Mouse (Mus musculus) heart, postnatal 0 days (tissue): ENCODE measurements at regions not wholly inside any gene's neighbourhood (a gene's known extent, or its start where the extent isn't known, plus 50 kb on each side); places are given as distances from the start of the nearest gene placed in this dataset.

Source experiments
- ATAC-seq: fragments of 200-750 bp; cut with Nextera tagmentation; 2 replicates; pipeline ENCODE4 v1.8.0; 2017; ENCODE audit warnings: low read depth, moderate number of reproducible peaks, moderate library complexity; ENCODE audit not compliant: insufficient read depth
- DNase-seq: peaks from one replicate; pipeline ENCODE4 v3.0.0-alpha.2; 2016; ENCODE audit warnings: low spot score
- H3K27ac ChIP-seq: fragments of 300-500 bp; sonication (generic); 2 replicates; pipeline ENCODE4 v1.5.1; 2014; ENCODE audit warnings: low read depth, mild to moderate bottlenecking
- H3K27me3 ChIP-seq: fragments of 300-500 bp; sonication (generic); 2 replicates; pipeline ENCODE4 v1.6.1; 2014; ENCODE audit warnings: low read length, mixed read lengths; ENCODE audit not compliant: control insufficient read depth, insufficient read depth
- H3K36me3 ChIP-seq: fragments of 300-500 bp; sonication (generic); replicated peaks from 2 replicates; pipeline ENCODE4 v1.6.1; 2014; ENCODE audit warnings: low read length, mixed read lengths; ENCODE audit not compliant: control insufficient read depth, insufficient read depth
- H3K4me1 ChIP-seq: fragments of 300-500 bp; sonication (generic); 2 replicates; pipeline ENCODE4 v1.6.1; 2014; ENCODE audit warnings: antibody characterized with exemption; ENCODE audit not compliant: control insufficient read depth, insufficient read depth
- H3K4me2 ChIP-seq: fragments of 300-500 bp; sonication (generic); 2 replicates; pipeline ENCODE4 v1.6.1; 2014; ENCODE audit warnings: low read depth, mild to moderate bottlenecking, low read length, moderate library complexity
- H3K4me3 ChIP-seq: fragments of 300-500 bp; sonication (generic); 2 replicates; pipeline ENCODE4 v1.5.1; 2014; ENCODE audit warnings: low read depth, low read length
- H3K9ac ChIP-seq: fragments of 300-500 bp; sonication (generic); replicated peaks from 2 replicates; pipeline ENCODE4 v1.6.1; 2014; ENCODE audit warnings: low read depth, low read length, mixed read lengths
- H3K9me3 ChIP-seq: fragments of 300-500 bp; sonication (generic); replicated peaks from 2 replicates; pipeline ENCODE4 v1.6.1; 2016; ENCODE audit warnings: low read length; ENCODE audit not compliant: control insufficient read depth
- CTCF ChIP-seq: IDR thresholded peaks from 2 replicates; pipeline ENCODE4 v1.5.1; 2016; ENCODE audit warnings: antibody characterized with exemption, control low read depth, low read depth
- EP300 ChIP-seq: IDR thresholded peaks from 2 replicates; pipeline ENCODE4 v1.6.1; 2016; ENCODE audit warnings: antibody characterized with exemption, low read depth
- WGBS: fragments of 180-500 bp; shearing (Covaris S2); extraction: QIAGEN DNeasy Blood & Tissue Kit; methylation state at CpG from one replicate; pipeline ENCODE4 v1.1.7; 2014; 5-methylcytosine and 5-hydroxymethylcytosine counted together

GRCm38 (mm10) chr3:151893421-151894235 lies 56.2 kb upstream of the Ptgfr start:
- 67% methylated on average over 11 of the region's 11 CpGs for WGBS
- Histone ChIP-seq H3K27me3 (no peaks in the 10 kb centered on the region), H3K9ac (no peak overlapping the region), H3K4me2 (no peak overlapping the region), H3K4me1 (peaks cover 18% of the 10 kb centered on the region), H3K4me3 (no peak overlapping the region), H3K36me3 (no peaks in the 10 kb centered on the region), H3K27ac (no peak overlapping the region), H3K9me3 (no peaks in the 10 kb centered on the region)
- no peak for TF ChIP-seq CTCF
- TF ChIP-seq EP300, result no peak
- ATAC-seq (no peak), DNase-seq (no peak)

- DNase-seq, result peak; percentile 44
- WGBS, result 8% methylated on average over 6 of the region's 6 CpGs
- Histone ChIP-seq H3K36me3 (no peaks in the 10 kb centered on the region), H3K27ac (peak overlapping the region; percentile 39; the same call in 1 of the 2 replicates), H3K9ac (no peak overlapping the region), H3K4me3 (no peak overlapping the region), H3K4me1 (peaks cover 18% of the 10 kb centered on the region), H3K4me2 (no peak overlapping the region), H3K9me3 (no peaks in the 10 kb centered on the region), H3K27me3 (no peaks in the 10 kb centered on the region)
- ATAC-seq, result peak; percentile 69
- no peak for TF ChIP-seq EP300
Measured at GRCm38 (mm10) chr3:151891760-151892253, 54.4 kb upstream of the Ptgfr start.

- no peaks in the 10 kb centered on the region for H3K27me3 ChIP-seq
- no peak overlapping the region for H3K9ac ChIP-seq
- no peak overlapping the region for H3K4me3 ChIP-seq
- H3K27ac ChIP-seq, result no peak overlapping the region
- TF ChIP-seq EP300 (no peak), CTCF (no peak)
- H3K4me1 ChIP-seq, result peaks cover 18% of the 10 kb centered on the region
- DNase-seq (no peak), ATAC-seq (no peak)
- H3K9me3 ChIP-seq, result no peaks in the 10 kb centered on the region
- no peaks in the 10 kb centered on the region for H3K36me3 ChIP-seq
- 76% methylated on average over 3 of the region's 3 CpGs for WGBS
- H3K4me2 ChIP-seq, result no peak overlapping the region
Measured at GRCm38 (mm10) chr3:151891336-151891735, 53.9 kb upstream of the Ptgfr start.

GRCm38 (mm10) chr3:151889738-151890137 lies 52.3 kb upstream of the Ptgfr start:
- ATAC-seq (no peak), DNase-seq (no peak)
- Histone ChIP-seq H3K9me3 (no peaks in the 10 kb centered on the region), H3K9ac (no peak overlapping the region), H3K4me2 (no peak overlapping the region), H3K27ac (no peak overlapping the region), H3K36me3 (no peaks in the 10 kb centered on the region), H3K27me3 (no peaks in the 10 kb centered on the region), H3K4me3 (no peak overlapping the region), H3K4me1 (peaks cover 18% of the 10 kb centered on the region)
- TF ChIP-seq EP300 (no peak), CTCF (no peak)
- 67% methylated on average over 8 of the region's 8 CpGs for WGBS
